Mouse (Mus musculus): ENCODE measurements around the gene Lingo1. TPM values are rescaled to one million over a fixed set of nuclear protein-coding genes. Genes with fewer than 3 reads are reported as not detected.

The Lingo1 gene
- polyA plus RNA-seq, 1 experiment from 2014 or later: 83.0 TPM

- no peak for ATAC-seq
- no peak overlapping the region for H3K9ac ChIP-seq (ENCODE audit: low read depth, low read length)
- H3K9me3 ChIP-seq (replicated peaks; ENCODE audit: control insufficient read depth, low read length, poor library complexity, severe bottlenecking): no peaks in the 10 kb centered on the region
- no peaks in the 10 kb centered on the region for H3K27me3 ChIP-seq (ENCODE audit: control insufficient read depth, insufficient read depth, low read depth, low read length)
- peaks cover 14% of the 10 kb centered on the region for H3K4me1 ChIP-seq (ENCODE audit: control insufficient read depth, insufficient read depth, low read length)
- 0 out of 2 replicates have a peak overlapping the region, but pooled peaks have one; percentile 7 for H3K27ac ChIP-seq (ENCODE audit: low read length)
- no peak overlapping the region for H3K4me2 ChIP-seq (ENCODE audit: low read length)
- no peak overlapping the region for H3K4me3 ChIP-seq (ENCODE audit: low read depth, low read length)
- no peaks in the 10 kb centered on the region for H3K36me3 ChIP-seq (ENCODE audit: control insufficient read depth, insufficient read depth, low read length)
- WGBS: 55% methylated on average over 16 of the region's 16 CpGs
These were observed 139.3 kb downstream of the Lingo1 start for GRCm38 (mm10) chr9:56656766-56657542.

GRCm38 (mm10) chr9:56655167-56655566 lies 141.1 kb downstream of the Lingo1 start:
- Histone ChIP-seq H3K36me3 (ENCODE audit: control insufficient read depth, insufficient read depth, low read length) (no peaks in the 10 kb centered on the region), H3K27me3 (ENCODE audit: control insufficient read depth, insufficient read depth, low read depth, low read length) (no peaks in the 10 kb centered on the region), H3K4me3 (ENCODE audit: low read depth, low read length) (no peak overlapping the region), H3K4me2 (ENCODE audit: low read length) (no peak overlapping the region), H3K27ac (ENCODE audit: low read length) (no peak overlapping the region), H3K9ac (ENCODE audit: low read depth, low read length) (no peak overlapping the region), H3K4me1 (ENCODE audit: control insufficient read depth, insufficient read depth, low read length) (peaks cover 14% of the 10 kb centered on the region), H3K9me3 (replicated peaks; ENCODE audit: control insufficient read depth, low read length, poor library complexity, severe bottlenecking) (no peaks in the 10 kb centered on the region)
- 21% methylated on average over 6 of the region's 6 CpGs for WGBS
- peak; percentile 21; the same call in 1 of the 2 replicates for ATAC-seq

GRCm38 (mm10) chr9:56652551-56652950 lies 143.7 kb downstream of the Lingo1 start:
- no peak overlapping the region for H3K27ac ChIP-seq (ENCODE audit: low read length)
- no peak overlapping the region for H3K4me2 ChIP-seq (ENCODE audit: low read length)
- H3K36me3 ChIP-seq (ENCODE audit: control insufficient read depth, insufficient read depth, low read length): no peaks in the 10 kb centered on the region
- H3K27me3 ChIP-seq (ENCODE audit: control insufficient read depth, insufficient read depth, low read depth, low read length): no peaks in the 10 kb centered on the region
- no peak overlapping the region for H3K4me3 ChIP-seq (ENCODE audit: low read depth, low read length)
- ATAC-seq: no peak
- H3K9me3 ChIP-seq (replicated peaks; ENCODE audit: control insufficient read depth, low read length, poor library complexity, severe bottlenecking): no peaks in the 10 kb centered on the region
- 74% methylated on average over 7 of the region's 7 CpGs for WGBS
- no peak overlapping the region for H3K9ac ChIP-seq (ENCODE audit: low read depth, low read length)
- peaks cover 18% of the 10 kb centered on the region for H3K4me1 ChIP-seq (ENCODE audit: control insufficient read depth, insufficient read depth, low read length)

- H3K9ac ChIP-seq (ENCODE audit: low read depth, low read length): no peak overlapping the region
- peaks cover 14% of the 10 kb centered on the region for H3K4me1 ChIP-seq (ENCODE audit: control insufficient read depth, insufficient read depth, low read length)
- WGBS: 33% methylated on average over 2 of the region's 2 CpGs
- no peak overlapping the region for H3K4me2 ChIP-seq (ENCODE audit: low read length)
- no peaks in the 10 kb centered on the region for H3K36me3 ChIP-seq (ENCODE audit: control insufficient read depth, insufficient read depth, low read length)
- no peak for ATAC-seq
- no peak overlapping the region for H3K27ac ChIP-seq (ENCODE audit: low read length)
- no peak overlapping the region for H3K4me3 ChIP-seq (ENCODE audit: low read depth, low read length)
- no peaks in the 10 kb centered on the region for H3K27me3 ChIP-seq (ENCODE audit: control insufficient read depth, insufficient read depth, low read depth, low read length)
- no peaks in the 10 kb centered on the region for H3K9me3 ChIP-seq (replicated peaks; ENCODE audit: control insufficient read depth, low read length, poor library complexity, severe bottlenecking)
These were observed 144.7 kb downstream of the Lingo1 start for GRCm38 (mm10) chr9:56651586-56651985.

- H3K9me3 ChIP-seq (replicated peaks; ENCODE audit: control insufficient read depth, low read length, poor library complexity, severe bottlenecking): no peaks in the 10 kb centered on the region
- WGBS: 93% methylated on average over 15 of the region's 15 CpGs
- no peak overlapping the region for H3K27ac ChIP-seq (ENCODE audit: low read length)
- H3K4me1 ChIP-seq (ENCODE audit: control insufficient read depth, insufficient read depth, low read length): peaks cover 9% of the 10 kb centered on the region
- no peak for ATAC-seq
- no peaks in the 10 kb centered on the region for H3K27me3 ChIP-seq (ENCODE audit: control insufficient read depth, insufficient read depth, low read depth, low read length)
- no peak overlapping the region for H3K4me3 ChIP-seq (ENCODE audit: low read depth, low read length)
- no peaks in the 10 kb centered on the region for H3K36me3 ChIP-seq (ENCODE audit: control insufficient read depth, insufficient read depth, low read length)
- H3K9ac ChIP-seq (ENCODE audit: low read depth, low read length): no peak overlapping the region
- no peak overlapping the region for H3K4me2 ChIP-seq (ENCODE audit: low read length)
These were observed 149.8 kb downstream of the Lingo1 start for GRCm38 (mm10) chr9:56646227-56647025.

GRCm38 (mm10) chr9:56643474-56643873 lies 152.8 kb downstream of the Lingo1 start:
- Histone ChIP-seq H3K4me1 (ENCODE audit: control insufficient read depth, insufficient read depth, low read length) (peaks cover 9% of the 10 kb centered on the region), H3K27ac (ENCODE audit: low read length) (no peak overlapping the region), H3K9ac (ENCODE audit: low read depth, low read length) (no peak overlapping the region), H3K9me3 (replicated peaks; ENCODE audit: control insufficient read depth, low read length, poor library complexity, severe bottlenecking) (no peaks in the 10 kb centered on the region), H3K36me3 (ENCODE audit: control insufficient read depth, insufficient read depth, low read length) (no peaks in the 10 kb centered on the region), H3K4me2 (ENCODE audit: low read length) (no peak overlapping the region), H3K4me3 (ENCODE audit: low read depth, low read length) (no peak overlapping the region), H3K27me3 (ENCODE audit: control insufficient read depth, insufficient read depth, low read depth, low read length) (peaks cover under 1% of the 10 kb centered on the region; the same call in 1 of the 2 replicates)
- ATAC-seq: 0 out of 2 replicates have a peak, but pooled peaks have one; percentile 16
- WGBS: 55% methylated on average over 5 of the region's 5 CpGs

GRCm38 (mm10) chr9:56638226-56638905 lies 157.9 kb downstream of the Lingo1 start:
- Histone ChIP-seq H3K4me1 (ENCODE audit: control insufficient read depth, insufficient read depth, low read length) (peaks cover 9% of the 10 kb centered on the region), H3K4me3 (ENCODE audit: low read depth, low read length) (no peak overlapping the region), H3K4me2 (ENCODE audit: low read length) (no peak overlapping the region), H3K9me3 (replicated peaks; ENCODE audit: control insufficient read depth, low read length, poor library complexity, severe bottlenecking) (no peaks in the 10 kb centered on the region), H3K9ac (ENCODE audit: low read depth, low read length) (no peak overlapping the region), H3K36me3 (ENCODE audit: control insufficient read depth, insufficient read depth, low read length) (no peaks in the 10 kb centered on the region), H3K27me3 (ENCODE audit: control insufficient read depth, insufficient read depth, low read depth, low read length) (peaks cover 3% of the 10 kb centered on the region; the same call in 1 of the 2 replicates), H3K27ac (ENCODE audit: low read length) (no peak overlapping the region)
- no peak for ATAC-seq
- 59% methylated on average over 8 of the region's 8 CpGs for WGBS

- no peak overlapping the region for H3K9ac ChIP-seq (ENCODE audit: low read depth, low read length)
- peaks cover 13% of the 10 kb centered on the region for H3K4me1 ChIP-seq (ENCODE audit: control insufficient read depth, insufficient read depth, low read length)
- no peaks in the 10 kb centered on the region for H3K36me3 ChIP-seq (ENCODE audit: control insufficient read depth, insufficient read depth, low read length)
- ATAC-seq: no peak
- H3K9me3 ChIP-seq (replicated peaks; ENCODE audit: control insufficient read depth, low read length, poor library complexity, severe bottlenecking): no peaks in the 10 kb centered on the region
- peak overlapping the region; percentile 27; the same call in 1 of the 2 replicates for H3K4me2 ChIP-seq (ENCODE audit: low read length)
- H3K27me3 ChIP-seq (ENCODE audit: control insufficient read depth, insufficient read depth, low read depth, low read length): peaks cover 3% of the 10 kb centered on the region; the same call in 1 of the 2 replicates
- WGBS: 7% methylated on average over 23 of the region's 29 CpGs
- no peak overlapping the region for H3K4me3 ChIP-seq (ENCODE audit: low read depth, low read length)
- H3K27ac ChIP-seq (ENCODE audit: low read length): no peak overlapping the region
These were observed 158.8 kb downstream of the Lingo1 start for GRCm38 (mm10) chr9:56637403-56637857.
